In the genomic region with DNA sequence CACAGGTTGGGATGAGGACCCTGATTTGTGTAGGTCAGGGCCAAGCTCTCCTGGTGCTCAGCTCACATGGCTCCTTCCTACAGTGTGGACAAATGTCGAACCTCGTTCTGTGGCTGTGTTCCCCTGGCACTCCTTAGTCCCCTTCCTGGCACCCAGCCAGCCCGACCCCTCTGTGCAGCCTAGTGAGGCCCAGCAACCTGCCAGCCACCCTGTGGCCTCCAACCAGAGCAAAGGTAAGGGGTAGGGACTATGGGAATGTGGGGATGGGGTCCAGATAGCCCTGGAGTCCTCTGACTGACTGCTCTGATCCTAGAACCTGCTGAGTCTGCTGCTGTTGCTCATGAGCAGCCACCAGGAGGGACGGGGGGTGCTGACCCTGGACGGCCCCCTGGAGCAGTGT, we compare ENCODE assay signal across 9 mouse cellular contexts. TPM values are rescaled to one million over a fixed set of nuclear protein-coding genes. Genes with fewer than 3 reads are reported as not detected.
DNase-seq lines count a peak whose midpoint lies in the region; ATAC-seq lines count a peak whose summit lies in the region.
"Had no signal": no experiment of that assay in that cellular context is flagged by ENCODE, and none has a peak within 500 bp of the region (broad histone marks: within the 10 kb centered on the region; RNA-seq: fewer than 3 reads in every experiment).

No protein-coding gene starts in this region.

- H3K36me3 ChIP-seq in heart, embryonic 10.5 days, result peaks cover 53% of the 10 kb centered on the region
- H3K36me3 ChIP-seq in intestine, embryonic 14.5 days (ENCODE audit: control insufficient read depth, insufficient read depth, low read length), result peaks cover 55% of the 10 kb centered on the region
- H3K36me3 ChIP-seq in stomach, embryonic 15.5 days, result peaks cover 49% of the 10 kb centered on the region

- H3K4me1 ChIP-seq in heart, embryonic 10.5 days, result peaks cover 46% of the 10 kb centered on the region
- H3K4me1 ChIP-seq in intestine, embryonic 14.5 days (replicated peaks; ENCODE audit: control insufficient read depth, insufficient read depth, low read length), result peaks cover 37% of the 10 kb centered on the region
- H3K4me1 ChIP-seq in stomach, embryonic 15.5 days, result peaks cover 40% of the 10 kb centered on the region

- no peaks in the 10 kb centered on the region; the same call in 1 of the 2 replicates for H3K9me3 ChIP-seq in heart, embryonic 10.5 days
- no peaks in the 10 kb centered on the region for H3K9me3 ChIP-seq in intestine, embryonic 14.5 days (ENCODE audit: control insufficient read depth, low read length)
- H3K9me3 ChIP-seq in stomach, embryonic 15.5 days, result no peaks in the 10 kb centered on the region

- no peaks in the 10 kb centered on the region for H3K27me3 ChIP-seq in heart, embryonic 10.5 days (ENCODE audit: insufficient read depth, poor library complexity, severe bottlenecking)
- H3K27me3 ChIP-seq in intestine, embryonic 14.5 days (replicated peaks; ENCODE audit: control insufficient read depth, insufficient read depth, low read length), result no peaks in the 10 kb centered on the region
- no peaks in the 10 kb centered on the region for H3K27me3 ChIP-seq in stomach, embryonic 15.5 days (replicated peaks)
- H3K27me3 ChIP-seq: CH12.LX had no signal

- DNase-seq in heart, embryonic 10.5 days (ENCODE audit: low spot score), result no peak
- no peak for DNase-seq in heart, postnatal 36 days
- DNase-seq in right cerebral cortex, postnatal 14 days, result peak; percentile 51
- no peak for DNase-seq in right cerebral cortex, postnatal 25 days
- DNase-seq in intestine, embryonic 14.5 days (ENCODE audit: low spot score), result no peak
- DNase-seq in adrenal gland, postnatal 25 days, result no peak
- DNase-seq in gastrocnemius, adult 8-10 months (ENCODE audit: low spot score in 2 of 2), result no peak

- H3K4me3 ChIP-seq in heart, embryonic 10.5 days, result no peak overlapping the region
- no peak overlapping the region for H3K4me3 ChIP-seq in intestine, embryonic 14.5 days (ENCODE audit: low read depth, low read length)
- H3K4me3 ChIP-seq in stomach, embryonic 15.5 days (replicated peaks), result no peak overlapping the region; the same call in 1 of the 2 replicates

- peak overlapping the region; percentile 73; the same call in 1 of the 2 replicates for H3K9ac ChIP-seq in intestine, embryonic 14.5 days (ENCODE audit: low read length)
- H3K9ac ChIP-seq in stomach, embryonic 15.5 days, result no peak overlapping the region

- no peak for ATAC-seq in intestine, embryonic 14.5 days (replicated peaks; ENCODE audit: low FRiP score, low TSS enrichment, low read depth)
- ATAC-seq in stomach, embryonic 15.5 days (ENCODE audit: insufficient read depth, low FRiP score, low read depth), result no peak

- 0 out of 2 replicates have a peak overlapping the region, but pooled peaks have one; percentile 25 for H3K27ac ChIP-seq in heart, embryonic 10.5 days
- H3K27ac ChIP-seq in intestine, embryonic 14.5 days (ENCODE audit: low read depth), result no peak overlapping the region
- H3K27ac ChIP-seq in stomach, embryonic 15.5 days, result peak overlapping the region; percentile 99; the same call in 1 of the 2 replicates

- whole genome bisulfite sequencing in heart, embryonic 10.5 days, result 74% methylated on average over 5 of the region's 5 CpGs
- 69% methylated on average over 5 of the region's 5 CpGs for WGBS in intestine, embryonic 14.5 days
- 53% methylated on average over 5 of the region's 5 CpGs for WGBS in stomach, embryonic 15.5 days

- H3K4me2 ChIP-seq in intestine, embryonic 14.5 days (ENCODE audit: low read length), result peak overlapping the region; percentile 60
- no peak overlapping the region for H3K4me2 ChIP-seq in stomach, embryonic 15.5 days

- intact Hi-C loops in heart, postnatal 36 days (cut with DNase I), result no loop called here

RNA-seq across cellular contexts. Expression of gene Pafah1b3, which starts 13.0 kb away (rescaled TPM):
- 147 and 189 TPM in 2 replicates for polyA plus RNA-seq in heart, embryonic 10.5 days (2016; fragmentation: Nextera tagmentation; extraction: Ambion mirVana)
- total RNA-seq in heart, postnatal 36 days (2021), result 1 to 10 TPM; 3.7 to 5.1 TPM
- polyA plus RNA-seq in intestine, embryonic 14.5 days (2014; fragmentation: Nextera tagmentation; extraction: Ambion mirVana), result 198 and 203 TPM in 2 replicates
- polyA plus RNA-seq in stomach, embryonic 15.5 days (2015; fragmentation: Nextera tagmentation; extraction: Ambion mirVana), result 201 and 215 TPM in 2 replicates
- 31.9 and 35.8 TPM in 2 replicates for total RNA-seq in adrenal gland, postnatal 25 days (2021)
- 1 to 10 TPM in 3 of 4 experiments, under 1 TPM in 1; 0.56 to 1.5 (median 1.1) TPM for total RNA-seq in gastrocnemius, adult 8-10 months (2022)

RNA-seq across cellular contexts. Expression of gene Prr19, which starts 16.4 kb away (rescaled TPM):
- 0.26 and 0.65 TPM in 2 replicates for polyA plus RNA-seq in heart, embryonic 10.5 days (2016; fragmentation: Nextera tagmentation; extraction: Ambion mirVana)
- total RNA-seq in heart, postnatal 36 days (2021), result not detected
- polyA plus RNA-seq in intestine, embryonic 14.5 days (2014; fragmentation: Nextera tagmentation; extraction: Ambion mirVana), result 0.62 and 0.71 TPM in 2 replicates
- 0.41 and 0.49 TPM in 2 replicates for polyA plus RNA-seq in stomach, embryonic 15.5 days (2015; fragmentation: Nextera tagmentation; extraction: Ambion mirVana)
- total RNA-seq in adrenal gland, postnatal 25 days (2021), result not detected in 2 replicates
- total RNA-seq in gastrocnemius, adult 8-10 months (2022), result not detected
- total RNA-seq: CH12.LX had no signal

RNA-seq across cellular contexts. Expression of gene Cic, which starts 17.3 kb away (rescaled TPM):
- 17.0 and 28.7 TPM in 2 replicates for polyA plus RNA-seq in heart, embryonic 10.5 days (2016; fragmentation: Nextera tagmentation; extraction: Ambion mirVana)
- total RNA-seq in heart, postnatal 36 days (2021), result 10 to 100 TPM; 63.7 to 68.7 TPM
- 38.0 and 38.5 TPM in 2 replicates for polyA plus RNA-seq in intestine, embryonic 14.5 days (2014; fragmentation: Nextera tagmentation; extraction: Ambion mirVana)
- 33.8 and 36.4 TPM in 2 replicates for polyA plus RNA-seq in stomach, embryonic 15.5 days (2015; fragmentation: Nextera tagmentation; extraction: Ambion mirVana)
- 134 and 146 TPM in 2 replicates for total RNA-seq in adrenal gland, postnatal 25 days (2021)
- total RNA-seq in gastrocnemius, adult 8-10 months (2022), result 10 to 100 TPM; 26.4 to 38.7 (median 30.1) TPM

RNA-seq across cellular contexts. Expression of gene Tmem145, which starts 21.1 kb away (rescaled TPM):
- 0.09 and 0.63 TPM in 2 replicates for polyA plus RNA-seq in heart, embryonic 10.5 days (2016; fragmentation: Nextera tagmentation; extraction: Ambion mirVana)
- total RNA-seq in heart, postnatal 36 days (2021), result not detected
- polyA plus RNA-seq in intestine, embryonic 14.5 days (2014; fragmentation: Nextera tagmentation; extraction: Ambion mirVana), result 1.5 and 1.6 TPM in 2 replicates
- 1.4 and 1.6 TPM in 2 replicates for polyA plus RNA-seq in stomach, embryonic 15.5 days (2015; fragmentation: Nextera tagmentation; extraction: Ambion mirVana)
- total RNA-seq in adrenal gland, postnatal 25 days (2021), result 1.6 and 3.7 TPM in 2 replicates
- not detected for total RNA-seq in gastrocnemius, adult 8-10 months (2022)
- total RNA-seq: CH12.LX had no signal

RNA-seq across cellular contexts. Expression of gene Megf8, which starts 32.2 kb away (rescaled TPM):
- polyA plus RNA-seq in heart, embryonic 10.5 days (2016; fragmentation: Nextera tagmentation; extraction: Ambion mirVana), result 10.4 and 11.2 TPM in 2 replicates
- 10 to 100 TPM; 30.4 to 31.1 TPM for total RNA-seq in heart, postnatal 36 days (2021)
- polyA plus RNA-seq in intestine, embryonic 14.5 days (2014; fragmentation: Nextera tagmentation; extraction: Ambion mirVana), result 10.8 and 11.4 TPM in 2 replicates
- polyA plus RNA-seq in stomach, embryonic 15.5 days (2015; fragmentation: Nextera tagmentation; extraction: Ambion mirVana), result 10.3 and 10.9 TPM in 2 replicates
- total RNA-seq in adrenal gland, postnatal 25 days (2021), result 56.9 and 77.1 TPM in 2 replicates
- total RNA-seq in gastrocnemius, adult 8-10 months (2022), result 10 to 100 TPM; 22.6 to 26.8 (median 25.0) TPM
